Mouse (Mus musculus) MN1 (cell line): Measurements from ENCODE around the gene 4930480E11Rik.
"Not testable (repeated sequence)": the region's sequence is repeated elsewhere in the genome, so short reads cannot be mapped to it uniquely, and the experiment has no call there.

ENCODE experiments used
- DNase-seq: peaks from one replicate; pipeline ENCODE4 v3.0.0-alpha.2; 2016; ENCODE audit warnings: low spot score

The 4930480E11Rik gene

GRCm38 (mm10) chrX:78369343-78369742 is at the start of gene 4930480E11Rik:
4930480E11Rik (plus strand) TSS chrX:78369643.
- DNase-seq, result no peak

GRCm38 (mm10) chrX:78403346-78403745 is 33.9 kb downstream of the 4930480E11Rik start:
- DNase-seq, result not testable (repeated sequence)
